Mouse (Mus musculus) ES-E14 (cell line): ENCODE results near the gene Tsc22d3. TPM values are rescaled to one million over a fixed set of nuclear protein-coding genes. Genes with fewer than 3 reads are reported as not detected.

Experiments used
- DNase-seq: peaks from one replicate; pipeline ENCODE4 v3.0.0-alpha.2; 2013; ENCODE audit warnings: low read depth, low spot score
- H3K27ac ChIP-seq: 2 replicates; pipeline ENCODE4 v1.5.1; 2012; ENCODE audit warnings: low read depth, mild to moderate bottlenecking, low read length, moderate library complexity, mixed read lengths; ENCODE audit not compliant: poor library complexity, insufficient read depth, severe bottlenecking
- H3K36me3 ChIP-seq: 2 replicates; pipeline ENCODE4 v1.6.1; 2012; ENCODE audit warnings: mild to moderate bottlenecking, low read length, moderate library complexity, mixed read lengths; ENCODE audit not compliant: control insufficient read depth, poor library complexity, insufficient read depth, severe bottlenecking
- H3K4me1 ChIP-seq, 2 experiments: fragments of 150-350 bp in 1 of 2; sonication (generic) in 1 of 2; 2 replicates each; pipeline ENCODE4 v1.6.1; 2012; ENCODE audit warnings: low read length in 2 of 2, mild to moderate bottlenecking in 1 of 2, mixed read lengths in 1 of 2; ENCODE audit not compliant: control insufficient read depth in 2 of 2, insufficient read depth in 2 of 2, poor library complexity in 1 of 2
- H3K4me3 ChIP-seq, 2 experiments: fragments of 150-350 bp in 1 of 2; sonication (generic) in 1 of 2; 2 replicates each; pipeline ENCODE4 v1.5.1; 2012; ENCODE audit warnings: low read length in 2 of 2, low read depth in 1 of 2, mild to moderate bottlenecking in 1 of 2, mixed read lengths in 1 of 2; ENCODE audit not compliant: insufficient read depth in 1 of 2, poor library complexity in 1 of 2, severe bottlenecking in 1 of 2
- H3K9ac ChIP-seq: 2 replicates; pipeline ENCODE4 v1.6.1; 2012; ENCODE audit warnings: low read depth, mild to moderate bottlenecking, low read length, mixed read lengths; ENCODE audit not compliant: poor library complexity, insufficient read depth, severe bottlenecking
- H3K9me3 ChIP-seq: fragments of 150-350 bp; sonication (generic); 2 replicates; pipeline ENCODE4 v1.6.1; 2012; ENCODE audit warnings: low read depth, mild to moderate bottlenecking, low read length; ENCODE audit not compliant: control insufficient read depth, insufficient read depth
- CHD2 ChIP-seq: IDR thresholded peaks from 2 replicates; pipeline ENCODE4 v1.6.1; 2014; ENCODE audit warnings: mild to moderate bottlenecking, low read depth, low read length, inconsistent platforms
- HCFC1 ChIP-seq: IDR thresholded peaks from 2 replicates; pipeline ENCODE4 v1.6.1; 2012; ENCODE audit warnings: low read length, inconsistent platforms, borderline replicate concordance; ENCODE audit not compliant: insufficient read depth
- MAFK ChIP-seq: IDR thresholded peaks from 2 replicates; pipeline ENCODE4 v1.6.1; 2014; ENCODE audit warnings: mild to moderate bottlenecking, low read depth, low read length, inconsistent platforms; ENCODE audit not compliant: insufficient read depth
- ZC3H11A ChIP-seq: IDR thresholded peaks from 2 replicates; pipeline ENCODE4 v1.6.1; 2012; ENCODE audit warnings: low read depth, mild to moderate bottlenecking, inconsistent platforms, low read length, borderline replicate concordance
- ZNF384 ChIP-seq: IDR thresholded peaks from 2 replicates; pipeline ENCODE4 v1.6.1; 2012; ENCODE audit warnings: low read depth, low read length, inconsistent platforms
- in situ Hi-C, 2 experiments: fragments of 600-800 bp; cut with MboI; formaldehyde crosslinking; loops; one replicate each; pipeline ENCODE4 v1.15.1; 2025; ENCODE audit warnings: low sequenced_read_pairs in 2 of 2, inconsistent platforms in 1 of 2; ENCODE audit not compliant: unreplicated experiment in 2 of 2
- total RNA-seq: library from RNA; depleted of rRNA; stranded (reverse); fragments of 300-350 nt; gene quantifications from 2 replicates; pipeline ENCODE4 v1.2.3, GENCODE M21; 2012

The Tsc22d3 gene
- total RNA-seq, 1 experiment = 3.5 TPM

GRCm38 (mm10) chrX:140598194-140598849 lies 2.1 kb downstream of the Tsc22d3 start:
- Histone ChIP-seq H3K36me3 (no peaks in the 10 kb centered on the region), H3K27ac (no peak overlapping the region), H3K4me3 (peak overlapping the region; percentile 51 to 74), H3K9ac (0 out of 2 replicates have a peak overlapping the region, but pooled peaks have one; percentile 25), H3K9me3 (no peaks in the 10 kb centered on the region), H3K4me1 (0 out of 4 replicates have a peak, but pooled peaks cover 0 to 2% of the 10 kb centered on the region in 2 experiments)
- DNase-seq = peak; percentile 1
- in situ Hi-C loops = no loop called here
- TF ChIP-seq ZC3H11A = no peak
- TF ChIP-seq MAFK = no peak
- no peak for TF ChIP-seq HCFC1
- TF ChIP-seq CHD2 = no peak
- TF ChIP-seq ZNF384 = peak; percentile 28; the same call in 1 of the 2 replicates

- Histone ChIP-seq H3K27ac (no peak overlapping the region), H3K4me1 (no peaks in the 10 kb centered on the region), H3K9me3 (no peaks in the 10 kb centered on the region), H3K9ac (no peak overlapping the region), H3K4me3 (no peak overlapping the region), H3K36me3 (no peaks in the 10 kb centered on the region)
- in situ Hi-C loops = no loop called here
- no peak for TF ChIP-seq CHD2
- no peak for TF ChIP-seq ZNF384
- TF ChIP-seq HCFC1 = no peak
- TF ChIP-seq MAFK = no peak
- no peak for TF ChIP-seq ZC3H11A
- DNase-seq = no peak
Observed at GRCm38 (mm10) chrX:140591176-140591575, 9.3 kb downstream of the Tsc22d3 start.

- Histone ChIP-seq H3K9ac (no peak overlapping the region), H3K36me3 (no peaks in the 10 kb centered on the region), H3K4me1 (no peaks in the 10 kb centered on the region), H3K27ac (no peak overlapping the region), H3K4me3 (no peak overlapping the region), H3K9me3 (no peaks in the 10 kb centered on the region)
- TF ChIP-seq HCFC1 (no peak), CHD2 (no peak), MAFK (no peak), ZNF384 (no peak), ZC3H11A (no peak)
- in situ Hi-C loops = no loop called here
- no peak for DNase-seq
Observed at GRCm38 (mm10) chrX:140590142-140590541, 10.3 kb downstream of the Tsc22d3 start.

GRCm38 (mm10) chrX:140589194-140589751 lies 11.2 kb downstream of the Tsc22d3 start:
- in situ Hi-C loops = no loop called here
- Histone ChIP-seq H3K9ac (no peak overlapping the region), H3K27ac (no peak overlapping the region), H3K9me3 (no peaks in the 10 kb centered on the region), H3K4me1 (no peaks in the 10 kb centered on the region), H3K4me3 (no peak overlapping the region), H3K36me3 (no peaks in the 10 kb centered on the region)
- DNase-seq = no peak
- TF ChIP-seq ZC3H11A = no peak
- no peak for TF ChIP-seq MAFK
- no peak for TF ChIP-seq CHD2
- TF ChIP-seq HCFC1 = no peak
- TF ChIP-seq ZNF384 = no peak
